Mouse (Mus musculus): ENCODE measurements around the gene Gabrg3. TPM values are rescaled to one million over a fixed set of nuclear protein-coding genes. Genes with fewer than 3 reads are reported as not detected.
"Not testable (repeated sequence)": the region's sequence is repeated elsewhere in the genome, so short reads cannot be mapped to it uniquely, and the experiment has no call there.

The Gabrg3 gene
- total RNA-seq, 4 experiments from 2014 or later = 18.6 to 24.4 (median 21.1) TPM

GRCm38 (mm10) chr7:57314971-57315370 is 72.0 kb downstream of the Gabrg3 start:
- DNase-seq (ENCODE audit: low spot score in 2 of 2) = no peak

- no peak for DNase-seq (ENCODE audit: low spot score in 2 of 2)
Measured at GRCm38 (mm10) chr7:57312018-57312417, 75.0 kb downstream of the Gabrg3 start.

- peak in 1 of 2 experiments; percentile 21 for DNase-seq (ENCODE audit: low spot score in 2 of 2)
Measured at GRCm38 (mm10) chr7:57307337-57307736, 79.7 kb downstream of the Gabrg3 start.

- peak in 1 of 2 experiments; percentile 29 for DNase-seq (ENCODE audit: low spot score in 2 of 2)
Measured at GRCm38 (mm10) chr7:57296639-57297038, 90.3 kb downstream of the Gabrg3 start.

- DNase-seq (ENCODE audit: low spot score in 2 of 2) = no peak
Measured at GRCm38 (mm10) chr7:57294127-57294526, 92.9 kb downstream of the Gabrg3 start.

GRCm38 (mm10) chr7:57293564-57293963 is 93.4 kb downstream of the Gabrg3 start:
- DNase-seq (ENCODE audit: low spot score in 2 of 2) = no peak

GRCm38 (mm10) chr7:57283186-57283585 is 103.8 kb downstream of the Gabrg3 start:
- DNase-seq (ENCODE audit: low spot score in 2 of 2) = peak in 1 of 2 experiments; percentile 16

GRCm38 (mm10) chr7:57278841-57279240 is 108.1 kb downstream of the Gabrg3 start:
- DNase-seq (ENCODE audit: low spot score in 2 of 2) = no peak

- DNase-seq (ENCODE audit: low spot score in 2 of 2) = no peak
Measured at GRCm38 (mm10) chr7:57260201-57260600, 126.8 kb downstream of the Gabrg3 start.

- DNase-seq (ENCODE audit: low spot score in 2 of 2) = no peak
Measured at GRCm38 (mm10) chr7:57258893-57259574, 128.0 kb downstream of the Gabrg3 start.

- peak in 1 of 2 experiments; percentile 49 for DNase-seq (ENCODE audit: low spot score in 2 of 2)
Measured at GRCm38 (mm10) chr7:57243981-57244380, 143.0 kb downstream of the Gabrg3 start.

- no peak for DNase-seq (ENCODE audit: low spot score in 2 of 2)
Measured at GRCm38 (mm10) chr7:57214119-57214518, 172.9 kb downstream of the Gabrg3 start.

GRCm38 (mm10) chr7:57186015-57186414 is 201.0 kb downstream of the Gabrg3 start:
- no peak for DNase-seq (ENCODE audit: low spot score in 2 of 2)

- DNase-seq (ENCODE audit: low spot score in 2 of 2) = not testable (repeated sequence)
Measured at GRCm38 (mm10) chr7:57175891-57176545, 211.0 kb downstream of the Gabrg3 start.

GRCm38 (mm10) chr7:57166931-57167330 is 220.1 kb downstream of the Gabrg3 start:
- no peak for DNase-seq (ENCODE audit: low spot score in 2 of 2)

- DNase-seq (ENCODE audit: low spot score in 2 of 2) = no peak
Measured at GRCm38 (mm10) chr7:57158211-57158610, 228.8 kb downstream of the Gabrg3 start.

- no peak for DNase-seq (ENCODE audit: low spot score in 2 of 2)
Measured at GRCm38 (mm10) chr7:57153743-57154142, 233.2 kb downstream of the Gabrg3 start.

- DNase-seq (ENCODE audit: low spot score in 2 of 2) = no peak
Measured at GRCm38 (mm10) chr7:57150768-57151167, 236.2 kb downstream of the Gabrg3 start.

GRCm38 (mm10) chr7:57138072-57138704 is 248.8 kb downstream of the Gabrg3 start:
- no peak for DNase-seq (ENCODE audit: low spot score in 2 of 2)

GRCm38 (mm10) chr7:57133009-57133408 is 254.0 kb downstream of the Gabrg3 start:
- peak in 1 of 2 experiments; percentile 22 for DNase-seq (ENCODE audit: low spot score in 2 of 2)

- peak in 1 of 2 experiments; percentile 18 for DNase-seq (ENCODE audit: low spot score in 2 of 2)
Measured at GRCm38 (mm10) chr7:57132471-57132870, 254.5 kb downstream of the Gabrg3 start.

- no peak for DNase-seq (ENCODE audit: low spot score in 2 of 2)
Measured at GRCm38 (mm10) chr7:57100065-57100464, 286.9 kb downstream of the Gabrg3 start.
